Mouse (Mus musculus) ES-E14 (cell line): ENCODE data around the gene Fut8. TPM values are rescaled to one million over a fixed set of nuclear protein-coding genes. Genes with fewer than 3 reads are reported as not detected.

Experiments used
- DNase-seq: peaks from one replicate; pipeline ENCODE4 v3.0.0-alpha.2; 2013; ENCODE audit warnings: low read depth, low spot score
- H3K27ac ChIP-seq: 2 replicates; pipeline ENCODE4 v1.5.1; 2012; ENCODE audit warnings: low read depth, mild to moderate bottlenecking, low read length, moderate library complexity, mixed read lengths; ENCODE audit not compliant: poor library complexity, insufficient read depth, severe bottlenecking
- H3K36me3 ChIP-seq: 2 replicates; pipeline ENCODE4 v1.6.1; 2012; ENCODE audit warnings: mild to moderate bottlenecking, low read length, moderate library complexity, mixed read lengths; ENCODE audit not compliant: control insufficient read depth, poor library complexity, insufficient read depth, severe bottlenecking
- H3K4me1 ChIP-seq, 2 experiments: fragments of 150-350 bp in 1 of 2; sonication (generic) in 1 of 2; 2 replicates each; pipeline ENCODE4 v1.6.1; 2012; ENCODE audit warnings: low read length in 2 of 2, mild to moderate bottlenecking in 1 of 2, mixed read lengths in 1 of 2; ENCODE audit not compliant: control insufficient read depth in 2 of 2, insufficient read depth in 2 of 2, poor library complexity in 1 of 2
- H3K4me3 ChIP-seq, 2 experiments: fragments of 150-350 bp in 1 of 2; sonication (generic) in 1 of 2; 2 replicates each; pipeline ENCODE4 v1.5.1; 2012; ENCODE audit warnings: low read length in 2 of 2, low read depth in 1 of 2, mild to moderate bottlenecking in 1 of 2, mixed read lengths in 1 of 2; ENCODE audit not compliant: insufficient read depth in 1 of 2, poor library complexity in 1 of 2, severe bottlenecking in 1 of 2
- H3K9ac ChIP-seq: 2 replicates; pipeline ENCODE4 v1.6.1; 2012; ENCODE audit warnings: low read depth, mild to moderate bottlenecking, low read length, mixed read lengths; ENCODE audit not compliant: poor library complexity, insufficient read depth, severe bottlenecking
- H3K9me3 ChIP-seq: fragments of 150-350 bp; sonication (generic); 2 replicates; pipeline ENCODE4 v1.6.1; 2012; ENCODE audit warnings: low read depth, mild to moderate bottlenecking, low read length; ENCODE audit not compliant: control insufficient read depth, insufficient read depth
- CHD2 ChIP-seq: IDR thresholded peaks from 2 replicates; pipeline ENCODE4 v1.6.1; 2014; ENCODE audit warnings: mild to moderate bottlenecking, low read depth, low read length, inconsistent platforms
- HCFC1 ChIP-seq: IDR thresholded peaks from 2 replicates; pipeline ENCODE4 v1.6.1; 2012; ENCODE audit warnings: low read length, inconsistent platforms, borderline replicate concordance; ENCODE audit not compliant: insufficient read depth
- MAFK ChIP-seq: IDR thresholded peaks from 2 replicates; pipeline ENCODE4 v1.6.1; 2014; ENCODE audit warnings: mild to moderate bottlenecking, low read depth, low read length, inconsistent platforms; ENCODE audit not compliant: insufficient read depth
- ZC3H11A ChIP-seq: IDR thresholded peaks from 2 replicates; pipeline ENCODE4 v1.6.1; 2012; ENCODE audit warnings: low read depth, mild to moderate bottlenecking, inconsistent platforms, low read length, borderline replicate concordance
- ZNF384 ChIP-seq: IDR thresholded peaks from 2 replicates; pipeline ENCODE4 v1.6.1; 2012; ENCODE audit warnings: low read depth, low read length, inconsistent platforms
- in situ Hi-C, 2 experiments: fragments of 600-800 bp; cut with MboI; formaldehyde crosslinking; loops; one replicate each; pipeline ENCODE4 v1.15.1; 2025; ENCODE audit warnings: low sequenced_read_pairs in 2 of 2, inconsistent platforms in 1 of 2; ENCODE audit not compliant: unreplicated experiment in 2 of 2
- total RNA-seq: library from RNA; depleted of rRNA; stranded (reverse); fragments of 300-350 nt; gene quantifications from 2 replicates; pipeline ENCODE4 v1.2.3, GENCODE M21; 2012

Fut8 gene
- total RNA-seq, 1 experiment = 26.3 TPM

DNA sequence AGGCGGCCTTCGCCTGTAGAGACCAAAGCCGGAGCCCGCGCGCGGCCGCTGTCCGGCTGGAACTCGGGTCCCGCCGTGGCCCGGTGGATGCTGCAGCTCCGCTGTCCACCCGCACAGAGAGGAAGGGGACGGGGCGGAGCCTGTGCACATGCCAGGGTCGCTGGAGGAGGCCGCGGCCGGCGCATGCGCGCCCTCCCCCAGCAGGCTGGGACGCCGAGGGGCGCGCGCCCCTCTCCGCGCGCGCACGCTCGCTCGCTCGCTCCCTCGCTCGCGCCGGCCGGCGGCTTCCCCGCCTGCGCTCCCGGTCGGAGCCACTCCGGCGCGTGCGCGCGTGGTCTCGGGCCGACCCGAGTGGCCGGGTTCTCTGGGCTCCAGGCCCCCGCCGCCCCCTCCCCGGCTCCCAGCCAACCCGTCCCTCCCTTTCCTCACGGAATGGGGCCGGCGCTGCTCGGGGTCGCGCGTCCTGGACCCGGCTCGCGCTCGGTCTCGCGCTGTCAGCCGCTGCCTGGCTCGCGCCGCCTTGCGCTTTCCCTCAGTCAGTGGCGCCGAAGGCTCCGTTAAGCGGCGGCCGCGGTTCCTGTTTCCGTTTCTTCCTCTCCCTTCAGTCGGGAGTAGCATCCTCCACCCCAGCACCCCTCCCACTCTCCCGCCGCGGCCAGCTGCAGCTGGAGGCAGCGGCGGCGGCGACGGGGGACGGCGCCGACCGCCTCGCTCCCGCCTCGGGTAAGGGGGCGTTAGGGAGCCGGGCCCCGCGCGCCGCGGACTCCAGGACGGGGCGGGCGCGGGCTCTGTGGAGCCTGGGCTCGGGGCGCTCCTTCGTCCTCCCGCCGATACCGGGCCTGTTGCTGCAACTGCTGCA, 835 bp downstream of the Fut8 start:
- H3K27ac ChIP-seq = peak overlapping the region; percentile 16; the same call in 1 of the 2 replicates
- in situ Hi-C loops = no loop called here
- peak; percentile 68 for TF ChIP-seq CHD2
- no peak for TF ChIP-seq MAFK

DNA sequence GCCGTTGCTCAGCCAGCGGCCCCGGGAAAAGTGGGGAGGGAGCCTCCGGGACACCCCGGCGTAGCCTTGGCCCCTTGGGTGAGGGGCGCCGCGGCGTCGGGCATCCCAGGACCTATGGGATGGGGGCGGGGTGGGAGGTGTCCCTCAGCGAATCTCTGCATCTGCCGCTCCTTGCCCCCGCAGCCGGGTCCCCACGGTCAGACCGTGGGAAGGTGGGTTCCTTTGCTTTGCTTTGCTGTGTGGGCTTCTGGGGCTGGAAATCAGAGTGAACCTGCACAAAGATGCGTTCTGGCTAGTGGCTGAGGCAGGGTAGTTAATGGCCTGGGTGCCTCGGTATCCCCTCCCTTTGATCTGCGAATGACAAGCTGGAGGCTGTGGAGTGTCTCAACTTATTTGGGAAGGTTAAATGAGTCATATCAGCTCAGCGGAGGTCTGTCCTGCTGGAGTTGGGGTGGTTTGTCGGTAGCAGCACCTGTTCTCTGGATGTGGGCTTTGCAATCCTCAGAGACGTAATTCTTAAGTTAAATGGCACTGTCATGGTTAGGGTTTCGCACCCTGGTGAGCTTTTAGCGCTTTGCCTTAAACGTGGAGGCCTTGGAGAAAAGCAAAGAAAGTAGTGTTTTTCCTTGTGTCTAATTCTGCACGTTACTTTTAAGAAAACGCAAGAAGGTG, 1.6 kb downstream of the Fut8 start:
- peak; percentile 26 for DNase-seq
- no peaks in the 10 kb centered on the region for H3K9me3 ChIP-seq
- no peaks in the 10 kb centered on the region for H3K36me3 ChIP-seq
- H3K9ac ChIP-seq = peak overlapping the region; percentile 88
- 0 out of 4 replicates have a peak, but pooled peaks cover 0 to 3% of the 10 kb centered on the region in 2 experiments for H3K4me1 ChIP-seq
- peak overlapping the region; percentile 78 to 95 for H3K4me3 ChIP-seq
- no peak overlapping the region for H3K27ac ChIP-seq
- TF ChIP-seq ZNF384 (no peak), CHD2 (no peak), ZC3H11A (no peak), MAFK (no peak), HCFC1 (no peak)
- in situ Hi-C loops = no loop called here

More for the DNA sequence above, 835 bp downstream of the Fut8 start:
- Histone ChIP-seq H3K36me3 (no peaks in the 10 kb centered on the region), H3K9ac (peak overlapping the region; percentile 88), H3K4me1 (0 out of 4 replicates have a peak, but pooled peaks cover 0 to 3% of the 10 kb centered on the region in 2 experiments), H3K4me3 (peak overlapping the region; percentile 78 to 95), H3K9me3 (no peaks in the 10 kb centered on the region)
- DNase-seq = peak; percentile 76

DNA sequence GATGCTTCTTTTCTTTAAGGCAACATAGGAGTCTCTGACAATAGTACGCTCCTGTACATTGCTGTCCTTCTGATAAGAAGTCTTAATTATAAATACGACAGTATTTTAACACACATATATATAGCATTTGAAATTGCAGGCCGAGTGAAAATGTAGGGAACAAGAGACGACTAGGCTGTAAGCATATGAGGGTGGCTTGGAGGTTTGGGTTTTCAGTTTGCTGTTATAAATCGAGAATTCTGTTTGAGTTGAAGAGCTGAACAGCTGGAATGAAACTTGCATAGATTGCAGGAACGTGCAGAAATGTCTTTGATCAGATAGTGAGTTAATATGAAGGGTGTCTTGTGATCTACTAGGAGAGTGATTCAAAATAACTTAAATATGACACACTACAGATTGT, 2.4 kb downstream of the Fut8 start:
- in situ Hi-C loops = no loop called here
- no peaks in the 10 kb centered on the region for H3K36me3 ChIP-seq
- DNase-seq = no peak

DNA sequence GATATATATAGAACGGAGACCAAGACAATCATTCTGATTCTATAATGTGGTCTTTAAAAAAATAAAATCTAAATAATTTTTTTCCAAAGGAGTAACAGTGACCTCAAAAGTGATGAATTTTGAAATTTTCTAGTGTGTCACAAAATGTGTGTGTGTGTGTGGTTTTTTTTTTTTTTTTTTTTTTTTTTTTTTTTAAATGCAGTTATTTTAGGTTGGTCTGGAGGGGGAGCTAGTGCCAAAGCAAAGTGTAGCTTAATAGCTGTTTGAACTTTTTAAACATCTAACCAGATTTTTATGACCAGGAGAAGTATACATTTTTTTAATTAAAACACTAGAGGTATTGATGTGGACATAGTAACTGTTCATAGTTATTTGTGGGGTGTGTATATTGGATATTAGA, 2.9 kb downstream of the Fut8 start:
- no peak overlapping the region for H3K27ac ChIP-seq
- TF ChIP-seq ZNF384 = peak; percentile 98
- TF ChIP-seq MAFK = no peak
- H3K4me3 ChIP-seq = no peak overlapping the region
- no peaks in the 10 kb centered on the region for H3K36me3 ChIP-seq
- in situ Hi-C loops = no loop called here
- no peaks in the 10 kb centered on the region for H3K9me3 ChIP-seq
- DNase-seq = no peak
- no peak overlapping the region for H3K9ac ChIP-seq
- H3K4me1 ChIP-seq = 0 out of 4 replicates have a peak, but pooled peaks cover 0 to 3% of the 10 kb centered on the region in 2 experiments

More for the DNA sequence above, 2.4 kb downstream of the Fut8 start:
- Histone ChIP-seq H3K9me3 (no peaks in the 10 kb centered on the region), H3K4me1 (0 out of 4 replicates have a peak, but pooled peaks cover 0 to 3% of the 10 kb centered on the region in 2 experiments), H3K9ac (no peak overlapping the region), H3K27ac (no peak overlapping the region), H3K4me3 (no peak overlapping the region)
- TF ChIP-seq MAFK (no peak), CHD2 (no peak), ZNF384 (no peak), ZC3H11A (no peak), HCFC1 (no peak)
